Mouse (Mus musculus) hindbrain, embryonic 16.5 days (tissue): ENCODE measurements around the gene Kif23. TPM values are rescaled to one million over a fixed set of nuclear protein-coding genes. Genes with fewer than 3 reads are reported as not detected.

Source experiments
- ATAC-seq: fragments of 200-750 bp; cut with Nextera tagmentation; 2 replicates; pipeline ENCODE4 v1.8.0; 2017; ENCODE audit warnings: moderate TSS enrichment, moderate library complexity
- H3K27ac ChIP-seq: fragments of 300-500 bp; sonication (generic); 2 replicates; pipeline ENCODE4 v1.5.1; 2014; ENCODE audit warnings: low read depth, mild to moderate bottlenecking, control low read depth, low read length, moderate library complexity
- H3K27me3 ChIP-seq: fragments of 300-500 bp; sonication (generic); replicated peaks from 2 replicates; pipeline ENCODE4 v1.6.1; 2014; ENCODE audit warnings: low read length; ENCODE audit not compliant: control insufficient read depth, insufficient read depth
- H3K36me3 ChIP-seq: fragments of 300-500 bp; sonication (generic); 2 replicates; pipeline ENCODE4 v1.6.1; 2014; ENCODE audit warnings: mild to moderate bottlenecking, low read length, moderate library complexity, mixed read lengths; ENCODE audit not compliant: control insufficient read depth, insufficient read depth
- H3K4me1 ChIP-seq: fragments of 300-500 bp; sonication (generic); 2 replicates; pipeline ENCODE4 v1.6.1; 2014; ENCODE audit warnings: low read depth, low read length; ENCODE audit not compliant: control insufficient read depth, insufficient read depth
- H3K4me2 ChIP-seq: fragments of 300-500 bp; sonication (generic); 2 replicates; pipeline ENCODE4 v1.6.1; 2014; ENCODE audit warnings: mild to moderate bottlenecking, low read length, control low read depth, moderate library complexity
- H3K4me3 ChIP-seq: fragments of 300-500 bp; sonication (generic); 2 replicates; pipeline ENCODE4 v1.5.1; 2014; ENCODE audit warnings: mild to moderate bottlenecking, low read length, control low read depth, moderate library complexity
- H3K9ac ChIP-seq: fragments of 300-500 bp; sonication (generic); 2 replicates; pipeline ENCODE4 v1.6.1; 2014; ENCODE audit warnings: low read depth, mild to moderate bottlenecking, control low read depth, low read length, moderate library complexity
- H3K9me3 ChIP-seq: fragments of 300-500 bp; sonication (generic); 2 replicates; pipeline ENCODE4 v1.6.1; 2014; ENCODE audit warnings: mild to moderate bottlenecking, low read length, moderate library complexity; ENCODE audit not compliant: control insufficient read depth
- WGBS: fragments of 180-500 bp; shearing (Covaris S2); extraction: QIAGEN DNeasy Blood & Tissue Kit; methylation state at CpG from one replicate; pipeline ENCODE4 v1.1.7; 2014; 5-methylcytosine and 5-hydroxymethylcytosine counted together
- polyA plus RNA-seq: library from polyadenylated mRNA; unstranded; fragments of >200 nt; fragmentation: Nextera tagmentation; extraction: Ambion mirVana; gene quantifications from 2 replicates; pipeline ENCODE4 v1.2.1, GENCODE M21; 2015

Gene Kif23
- polyA plus RNA-seq, 1 experiment from 2014 or later = 13.7 TPM

DNA sequence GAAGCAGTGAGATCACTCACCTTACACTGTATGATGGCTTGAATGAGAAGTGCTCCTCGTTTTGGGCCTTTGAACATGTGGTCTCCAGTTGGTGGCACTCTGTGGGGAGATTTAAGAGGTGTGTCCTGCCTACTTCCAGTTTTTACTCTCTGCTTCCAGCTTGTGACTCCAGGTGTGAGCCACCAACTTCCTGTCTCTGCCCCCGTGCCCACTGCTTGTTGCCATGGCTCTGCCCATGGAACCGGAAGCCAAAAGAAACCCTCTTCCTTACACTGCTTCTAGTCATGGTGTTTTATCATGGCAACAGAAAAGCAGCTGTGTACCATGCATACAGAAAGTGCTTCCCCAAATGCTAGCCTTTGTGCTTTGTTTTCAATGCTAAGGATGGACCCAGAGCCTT, 64.4 kb downstream of the Kif23 start:
- H3K4me3 ChIP-seq = no peak overlapping the region

DNA sequence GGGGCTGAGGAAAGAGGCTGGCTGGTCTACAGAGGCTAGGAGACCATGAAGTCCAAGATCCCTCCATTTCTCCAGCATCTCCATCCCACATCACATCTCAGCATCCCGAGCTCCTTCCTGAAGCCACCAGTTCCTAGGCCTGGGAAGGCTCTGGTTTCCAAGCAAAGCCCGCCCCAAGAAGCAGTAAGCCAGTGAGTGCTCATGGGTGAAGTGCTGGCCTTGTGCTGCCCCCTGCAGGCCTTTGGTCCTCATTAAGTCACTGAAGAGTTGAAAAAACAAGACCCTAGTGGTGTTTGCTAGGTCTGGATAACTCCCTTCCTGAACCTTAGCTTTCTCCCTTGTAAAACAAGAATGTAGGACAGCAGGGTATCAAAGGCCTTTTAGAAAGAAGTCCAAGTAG, 67.7 kb downstream of the Kif23 start:
- Histone ChIP-seq H3K4me3 (no peak overlapping the region), H3K9me3 (no peaks in the 10 kb centered on the region), H3K27ac (no peak overlapping the region), H3K4me2 (no peak overlapping the region), H3K36me3 (no peaks in the 10 kb centered on the region), H3K4me1 (peaks cover 9% of the 10 kb centered on the region), H3K27me3 (no peaks in the 10 kb centered on the region), H3K9ac (no peak overlapping the region)
- 36% methylated on average over 2 of the region's 2 CpGs for WGBS
- ATAC-seq = no peak

More for the DNA sequence above, 64.4 kb downstream of the Kif23 start:
- no peak for ATAC-seq
- Histone ChIP-seq H3K4me2 (no peak overlapping the region), H3K36me3 (no peaks in the 10 kb centered on the region), H3K9ac (no peak overlapping the region), H3K27ac (no peak overlapping the region), H3K9me3 (no peaks in the 10 kb centered on the region), H3K27me3 (no peaks in the 10 kb centered on the region), H3K4me1 (peaks cover 18% of the 10 kb centered on the region)
- WGBS = 57% methylated on average over 3 of the region's 3 CpGs

DNA sequence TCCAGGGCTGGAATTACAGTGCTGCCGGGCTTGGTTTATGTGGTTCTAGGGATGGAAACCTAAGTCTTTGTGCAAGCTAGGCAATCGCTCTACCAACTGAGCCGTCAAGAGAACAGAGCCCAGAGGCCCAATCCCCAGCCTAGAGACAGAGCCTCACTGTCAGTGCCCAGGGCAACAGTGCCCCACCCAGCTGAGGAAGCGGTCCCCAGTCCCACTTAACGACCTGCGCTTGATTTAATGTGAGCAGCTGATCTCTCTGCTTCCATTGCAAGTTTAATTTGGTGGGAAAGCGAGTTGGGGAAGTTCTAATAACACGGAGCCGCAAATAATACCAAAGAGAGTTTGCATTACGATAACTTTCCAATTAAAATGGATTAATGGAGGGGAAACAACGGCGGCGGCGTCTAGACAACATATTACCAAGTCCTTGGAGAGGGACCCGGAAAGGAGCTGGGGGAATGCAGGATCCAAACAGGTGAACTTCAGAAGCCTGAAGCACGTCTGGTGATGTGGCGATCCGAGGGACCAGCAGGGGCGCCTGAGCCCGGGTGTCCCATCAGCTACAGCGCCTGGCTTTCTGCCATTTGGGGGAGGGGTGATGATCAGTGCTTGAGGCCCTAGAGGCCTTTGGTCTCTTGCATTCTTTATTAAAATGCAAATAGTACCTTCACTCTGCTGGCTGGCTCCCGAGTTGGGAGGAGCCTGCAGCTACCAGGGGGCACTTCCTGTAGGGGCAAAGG, 69.0 kb downstream of the Kif23 start:
- Histone ChIP-seq H3K4me3 (no peak overlapping the region), H3K9ac (no peak overlapping the region), H3K36me3 (no peaks in the 10 kb centered on the region), H3K27me3 (no peaks in the 10 kb centered on the region), H3K27ac (no peak overlapping the region), H3K9me3 (no peaks in the 10 kb centered on the region), H3K4me1 (peaks cover 20% of the 10 kb centered on the region), H3K4me2 (no peak overlapping the region)
- WGBS = 12% methylated on average over 22 of the region's 22 CpGs
- no peak; the same call in 1 of the 2 replicates for ATAC-seq

DNA sequence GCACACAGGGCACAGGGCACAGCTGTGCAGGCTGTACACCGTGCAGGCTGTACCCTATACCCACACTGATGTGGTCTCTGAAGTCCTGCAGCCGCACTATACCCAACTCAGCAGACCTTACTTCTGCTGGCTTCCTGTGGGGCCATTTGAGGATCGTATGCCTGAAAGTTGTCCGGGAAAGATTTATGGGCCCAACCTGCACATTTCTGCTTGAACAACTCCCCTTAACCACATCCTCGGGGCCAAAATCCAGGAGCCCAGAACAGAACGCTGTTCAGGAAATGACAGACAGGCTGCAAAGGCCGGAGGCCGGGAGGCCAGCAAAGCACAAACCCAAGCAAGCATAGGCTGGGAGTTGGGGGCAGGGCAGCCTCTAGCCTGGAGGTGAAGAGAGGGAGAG, 73.2 kb downstream of the Kif23 start:
- no peaks in the 10 kb centered on the region for H3K9me3 ChIP-seq
- no peak overlapping the region for H3K27ac ChIP-seq
- 0 out of 2 replicates have a peak, but pooled peaks cover 2% of the 10 kb centered on the region for H3K27me3 ChIP-seq
- no peak overlapping the region for H3K9ac ChIP-seq
- peaks cover 23% of the 10 kb centered on the region for H3K4me1 ChIP-seq
- H3K36me3 ChIP-seq = no peaks in the 10 kb centered on the region
- no peak overlapping the region for H3K4me3 ChIP-seq
- no peak for ATAC-seq
- H3K4me2 ChIP-seq = no peak overlapping the region
- 38% methylated on average over 8 of the region's 8 CpGs for WGBS

DNA sequence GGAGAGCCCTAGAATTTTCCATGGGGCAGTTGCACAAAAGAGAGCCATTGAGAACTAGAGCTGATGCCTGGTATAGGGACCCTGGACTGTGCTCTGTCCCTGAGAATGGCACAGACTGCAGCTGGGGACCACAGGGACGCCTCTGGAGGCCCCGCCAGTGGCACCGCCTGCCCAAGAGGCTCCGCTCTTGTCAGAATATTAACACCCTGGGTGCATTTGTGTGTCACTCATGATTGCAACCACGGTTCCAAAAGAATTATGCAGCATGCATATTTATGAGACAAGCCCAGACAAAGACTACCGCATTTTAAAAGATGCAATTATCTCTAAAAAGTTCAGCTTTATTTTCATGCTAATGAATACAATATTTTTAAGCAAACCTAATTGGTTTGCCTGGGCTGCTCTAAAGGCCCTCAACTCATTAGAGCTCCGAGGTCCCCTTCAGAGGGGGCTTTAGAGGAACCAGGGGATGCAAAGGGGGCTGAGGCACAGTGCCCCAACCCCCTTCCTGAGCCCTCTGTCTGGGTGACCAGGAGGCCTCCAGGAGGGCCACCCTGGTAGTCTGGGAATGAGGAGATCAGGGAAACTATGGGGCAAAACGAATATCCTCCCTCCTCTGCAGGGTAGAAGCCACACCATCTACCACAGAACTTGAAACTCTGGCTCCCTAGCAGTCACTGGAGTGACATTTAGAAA, 74.2 kb downstream of the Kif23 start:
- whole genome bisulfite sequencing = 16% methylated on average over 8 of the region's 8 CpGs

DNA sequence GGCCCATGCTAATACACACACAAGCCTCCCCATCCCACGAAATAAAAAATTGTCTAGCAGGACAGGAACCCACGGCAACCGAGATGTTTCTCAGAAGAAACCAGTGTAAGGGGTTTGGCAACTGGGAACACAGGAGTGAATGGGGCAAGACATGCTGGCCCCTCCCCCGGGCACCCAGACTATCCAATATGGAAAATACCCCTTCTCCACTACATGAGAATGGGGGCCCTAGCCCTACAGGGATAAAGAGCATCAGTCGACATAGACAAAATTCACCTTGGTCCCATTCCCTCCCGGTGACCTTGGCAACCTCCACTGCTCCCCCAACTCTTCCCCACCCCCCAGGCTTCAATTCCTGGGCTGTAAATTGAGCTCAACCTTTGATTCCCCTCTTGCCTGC, 74.7 kb downstream of the Kif23 start:
- Histone ChIP-seq H3K9me3 (no peaks in the 10 kb centered on the region), H3K4me2 (no peak overlapping the region), H3K27me3 (0 out of 2 replicates have a peak, but pooled peaks cover 2% of the 10 kb centered on the region), H3K36me3 (no peaks in the 10 kb centered on the region), H3K4me1 (peaks cover 14% of the 10 kb centered on the region), H3K9ac (no peak overlapping the region), H3K4me3 (no peak overlapping the region), H3K27ac (no peak overlapping the region)
- WGBS = 20% methylated on average over 6 of the region's 6 CpGs
- ATAC-seq = 0 out of 2 replicates have a peak, but pooled peaks have one; percentile 9

More for the DNA sequence above, 74.2 kb downstream of the Kif23 start:
- H3K4me2 ChIP-seq = no peak overlapping the region
- H3K36me3 ChIP-seq = no peaks in the 10 kb centered on the region
- 0 out of 2 replicates have a peak, but pooled peaks cover 2% of the 10 kb centered on the region for H3K27me3 ChIP-seq
- ATAC-seq = peak; percentile 75
- H3K4me3 ChIP-seq = no peak overlapping the region
- H3K27ac ChIP-seq = peak overlapping the region; percentile 49
- H3K4me1 ChIP-seq = peaks cover 16% of the 10 kb centered on the region
- no peaks in the 10 kb centered on the region for H3K9me3 ChIP-seq
- H3K9ac ChIP-seq = no peak overlapping the region; the same call in 1 of the 2 replicates

DNA sequence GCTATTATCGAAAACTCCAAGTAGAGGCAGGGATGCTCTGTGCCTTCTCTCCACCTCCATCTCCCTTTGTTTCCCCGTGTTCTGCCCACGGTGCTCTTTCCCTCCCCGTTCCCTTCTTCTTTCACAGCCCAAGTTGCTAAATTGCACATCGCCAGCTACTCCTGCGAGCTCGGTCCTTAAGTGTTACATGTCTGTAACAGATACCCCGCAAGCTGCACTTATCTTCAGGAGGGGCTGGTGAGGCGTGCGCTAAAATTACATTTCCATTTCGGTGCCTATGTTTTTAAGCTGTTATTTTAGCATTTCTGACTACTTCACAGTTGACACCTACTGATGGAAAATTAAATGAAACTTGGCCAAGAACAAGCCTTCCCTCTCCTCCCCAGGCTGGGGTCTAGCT, 78.9 kb downstream of the Kif23 start:
- H3K9ac ChIP-seq = no peak overlapping the region
- peaks cover 4% of the 10 kb centered on the region for H3K4me1 ChIP-seq
- no peak for ATAC-seq
- no peak overlapping the region for H3K4me2 ChIP-seq
- 0 out of 2 replicates have a peak, but pooled peaks cover 2% of the 10 kb centered on the region for H3K9me3 ChIP-seq
- WGBS = 74% methylated on average over 11 of the region's 11 CpGs
- no peak overlapping the region for H3K4me3 ChIP-seq
- 0 out of 2 replicates have a peak, but pooled peaks cover 2% of the 10 kb centered on the region for H3K27me3 ChIP-seq
- H3K36me3 ChIP-seq = no peaks in the 10 kb centered on the region
- no peak overlapping the region for H3K27ac ChIP-seq
